Mouse (Mus musculus) thymus, adult 2 months (tissue): ENCODE results near the gene Fam174b.

Source experiments
- CTCF ChIP-seq: fragments of 200-500 bp; IDR thresholded peaks from 2 replicates; pipeline ENCODE4 v1.5.1; 2012; ENCODE audit warnings: mild to moderate bottlenecking, control low read depth, low read length, moderate library complexity, borderline replicate concordance; ENCODE audit not compliant: control insufficient read depth, poor library complexity, insufficient read depth; ENCODE audit errors: extremely low read depth
- POLR2A ChIP-seq: fragments of 200-500 bp; IDR thresholded peaks from 2 replicates; pipeline ENCODE4 v1.6.1; 2012; ENCODE audit warnings: mild to moderate bottlenecking, low read length, control low read depth, moderate library complexity; ENCODE audit not compliant: control insufficient read depth, poor library complexity, insufficient read depth; ENCODE audit errors: extremely low read depth

DNA sequence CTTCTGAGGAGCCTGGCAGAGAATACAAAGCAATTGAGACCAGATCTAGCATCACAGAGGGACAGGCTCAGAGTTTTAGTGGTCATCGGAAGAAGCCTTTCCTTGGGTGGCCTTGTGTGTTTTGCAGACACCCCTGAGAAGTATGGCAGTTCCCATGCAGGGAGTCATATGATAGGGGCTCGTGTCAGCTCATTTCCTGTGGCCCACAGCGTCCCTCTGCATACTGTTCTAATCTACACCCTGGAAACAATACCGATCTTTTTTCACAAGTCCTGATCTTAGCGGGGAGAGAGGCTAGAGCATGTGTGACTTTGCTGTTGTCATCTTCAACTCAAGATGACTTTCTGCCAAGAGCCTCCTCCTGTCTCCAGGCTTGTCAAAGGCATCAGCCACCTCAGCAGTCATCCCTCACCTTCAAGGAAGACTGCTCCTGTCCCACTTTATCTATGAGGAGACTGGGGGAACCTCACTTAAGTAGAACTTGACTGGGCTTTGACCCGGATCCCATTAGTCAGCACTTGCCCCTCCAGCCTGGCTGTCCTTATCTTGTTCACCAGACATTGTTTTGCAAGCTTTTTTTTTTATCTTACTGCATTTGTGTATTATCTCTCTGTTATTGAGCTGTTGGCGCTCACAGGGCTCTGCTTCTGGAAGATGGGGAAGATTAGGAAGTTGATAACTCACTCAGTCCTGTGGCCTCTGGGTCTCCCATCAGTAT lies 25.2 kb downstream of the Fam174b start:
- TF ChIP-seq CTCF = no peak
- no peak for TF ChIP-seq POLR2A
